Mouse (Mus musculus): Measurements from ENCODE around the gene Tmcc1.
"Not testable (repeated sequence)": the region's sequence is repeated elsewhere in the genome, so short reads cannot be mapped to it uniquely, and the experiment has no call there.

Tmcc1 gene

GRCm38 (mm10) chr6:116193394-116194393 is at the start of gene Tmcc1:
TSS of gene Tmcc1 (minus strand) at chr6:116193486.
- DNase-seq (ENCODE audit: low read depth): peak; percentile 98

- no peak for DNase-seq (ENCODE audit: low read depth)
These were observed 47.1 kb upstream of the Tmcc1 start for GRCm38 (mm10) chr6:116240371-116240770.

GRCm38 (mm10) chr6:116238083-116238482 is 44.8 kb upstream of the Tmcc1 start:
- no peak for DNase-seq (ENCODE audit: low read depth)

- no peak for DNase-seq (ENCODE audit: low read depth)
These were observed 42.0 kb upstream of the Tmcc1 start for GRCm38 (mm10) chr6:116235336-116235735.

- not testable (repeated sequence) for DNase-seq (ENCODE audit: low read depth)
These were observed 41.5 kb upstream of the Tmcc1 start for GRCm38 (mm10) chr6:116234821-116235220.

GRCm38 (mm10) chr6:116228785-116229525 is 35.7 kb upstream of the Tmcc1 start:
- DNase-seq (ENCODE audit: low read depth): peak; percentile 70

- no peak for DNase-seq (ENCODE audit: low read depth)
These were observed 34.5 kb upstream of the Tmcc1 start for GRCm38 (mm10) chr6:116227767-116228166.

- peak; percentile 95 for DNase-seq (ENCODE audit: low read depth)
These were observed 14.6 kb upstream of the Tmcc1 start, which contains the start of gene Washc2 for GRCm38 (mm10) chr6:116207729-116208534. TSS of gene Washc2 (plus strand) at chr6:116208038.

- DNase-seq (ENCODE audit: low read depth): no peak
These were observed 6.4 kb upstream of the Tmcc1 start for GRCm38 (mm10) chr6:116199682-116200081.

GRCm38 (mm10) chr6:116198173-116198572 is 4.9 kb upstream of the Tmcc1 start:
- peak; percentile 75 for DNase-seq (ENCODE audit: low read depth)

GRCm38 (mm10) chr6:116195811-116196210 is 2.5 kb upstream of the Tmcc1 start:
- no peak for DNase-seq (ENCODE audit: low read depth)

GRCm38 (mm10) chr6:116192809-116193311 is 426 bp downstream of the Tmcc1 start:
- DNase-seq (ENCODE audit: low read depth): peak; percentile 60

- no peak for DNase-seq (ENCODE audit: low read depth)
These were observed 3.9 kb downstream of the Tmcc1 start for GRCm38 (mm10) chr6:116189417-116189816.

- DNase-seq (ENCODE audit: low read depth): peak; percentile 25
These were observed 6.8 kb downstream of the Tmcc1 start for GRCm38 (mm10) chr6:116186485-116186884.

GRCm38 (mm10) chr6:116183509-116183908 is 9.8 kb downstream of the Tmcc1 start:
- DNase-seq (ENCODE audit: low read depth): peak; percentile 29

GRCm38 (mm10) chr6:116180731-116181130 is 12.6 kb downstream of the Tmcc1 start:
- DNase-seq (ENCODE audit: low read depth): no peak

- DNase-seq (ENCODE audit: low read depth): no peak
These were observed 14.9 kb downstream of the Tmcc1 start for GRCm38 (mm10) chr6:116178376-116178775.

GRCm38 (mm10) chr6:116173511-116174099 is 19.7 kb downstream of the Tmcc1 start:
- DNase-seq (ENCODE audit: low read depth): not testable (repeated sequence)

- DNase-seq (ENCODE audit: low read depth): no peak
These were observed 26.9 kb downstream of the Tmcc1 start for GRCm38 (mm10) chr6:116166383-116166782.

- no peak for DNase-seq (ENCODE audit: low read depth)
These were observed 38.2 kb downstream of the Tmcc1 start for GRCm38 (mm10) chr6:116154854-116155624.
